Mouse (Mus musculus): ENCODE measurements around the gene Clcn7.
"Not testable (repeated sequence)": the region's sequence is repeated elsewhere in the genome, so short reads cannot be mapped to it uniquely, and the experiment has no call there.

Gene Clcn7

DNA sequence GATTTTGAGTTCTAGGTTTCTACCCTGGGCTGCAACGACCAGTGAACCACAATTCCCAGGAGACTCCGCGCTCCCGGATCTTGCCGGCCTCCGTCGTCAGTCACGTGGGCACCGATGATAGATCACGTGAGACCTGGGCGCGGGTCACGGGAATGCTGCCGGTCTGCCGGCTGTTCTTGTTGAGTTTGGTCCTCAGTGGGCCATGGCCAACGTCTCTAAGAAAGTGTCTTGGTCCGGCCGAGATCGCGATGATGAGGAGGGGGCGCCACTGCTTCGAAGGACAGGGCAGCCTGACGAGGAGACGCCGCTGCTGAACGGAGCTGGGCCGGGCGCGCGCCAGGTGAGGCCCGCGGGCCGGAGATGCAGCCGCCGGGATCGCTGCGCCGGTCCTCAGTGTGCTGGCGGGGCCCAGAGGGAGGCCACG lies at the start of gene Clcn7:
Clcn7 (plus strand) TSS at position 117 of the 424 bp plus-strand sequence.
- peak; percentile 96 for DNase-seq

DNA sequence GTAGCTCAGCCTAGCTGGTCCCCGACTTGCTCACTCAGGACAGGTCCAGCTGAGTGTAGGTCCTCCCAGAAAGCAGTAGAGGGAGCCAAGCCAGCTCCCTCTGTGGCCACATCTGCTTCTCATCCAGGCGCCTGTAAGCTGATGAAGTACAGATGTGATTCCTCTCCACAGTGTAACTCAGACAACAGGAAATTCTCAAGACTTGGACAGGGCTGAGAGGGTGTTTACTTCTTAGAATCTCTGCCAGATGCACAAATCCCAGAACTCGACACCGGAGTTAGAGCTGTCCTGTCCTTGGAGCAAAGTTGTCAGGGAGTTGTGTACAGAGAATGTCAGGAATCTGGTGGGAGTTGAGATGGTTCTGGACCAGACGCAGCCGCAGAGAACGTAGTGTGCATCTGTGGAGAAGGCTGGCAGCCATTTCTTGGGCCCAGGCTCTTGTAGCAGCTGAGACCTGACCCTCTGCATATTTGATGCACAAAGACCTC lies 49.7 kb upstream of the Clcn7 start, which contains the start of gene Tmem204:
Tmem204 (minus strand) TSS at position 148 of the 488 bp plus-strand sequence.
- peak; percentile 84 for DNase-seq

DNA sequence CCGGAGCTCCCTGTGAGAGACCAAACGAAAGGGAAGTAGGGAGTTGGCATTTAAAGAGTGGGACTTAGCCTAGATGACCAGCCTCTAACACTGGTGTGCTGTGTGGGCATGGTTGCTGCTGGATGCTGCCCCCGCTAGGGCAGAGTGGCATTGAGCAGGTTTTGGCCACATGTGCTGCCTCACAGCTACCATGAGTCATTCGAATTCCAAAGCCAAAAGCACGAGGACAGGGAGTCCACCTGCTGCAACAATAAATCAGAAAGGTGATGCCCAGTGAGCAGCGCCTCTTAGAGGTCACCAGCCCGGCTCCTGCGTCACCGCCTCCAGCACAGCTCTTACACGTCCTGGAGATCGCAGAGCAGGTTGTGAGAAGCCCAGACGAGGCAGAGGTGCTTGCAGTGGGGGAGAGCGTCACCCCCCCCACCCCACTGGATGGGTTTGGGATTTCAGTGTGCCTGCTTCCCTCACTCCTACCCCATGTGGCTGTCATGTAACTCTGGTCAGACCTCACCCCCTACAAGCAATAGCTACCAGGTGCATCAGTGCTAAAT lies 48.3 kb upstream of the Clcn7 start:
- DNase-seq: no peak

DNA sequence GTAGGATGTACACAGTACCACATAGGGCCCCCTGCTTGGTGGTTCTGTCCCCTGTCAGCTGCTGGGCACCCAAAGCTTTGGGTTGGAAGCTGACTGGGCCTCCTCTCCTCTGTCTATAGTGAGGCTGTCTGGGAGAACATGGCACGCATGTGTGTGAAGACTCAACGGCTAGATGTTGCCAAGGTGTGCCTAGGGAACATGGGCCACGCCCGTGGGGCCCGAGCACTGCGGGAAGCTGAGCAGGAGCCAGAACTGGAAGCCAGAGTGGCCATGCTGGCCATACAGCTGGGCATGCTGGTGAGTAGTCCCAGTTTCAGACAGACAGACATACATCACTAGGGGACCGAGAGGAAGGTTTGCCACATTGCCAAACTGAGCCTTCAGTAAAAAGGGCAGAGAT lies 46.5 kb upstream of the Clcn7 start:
- DNase-seq: no peak

DNA sequence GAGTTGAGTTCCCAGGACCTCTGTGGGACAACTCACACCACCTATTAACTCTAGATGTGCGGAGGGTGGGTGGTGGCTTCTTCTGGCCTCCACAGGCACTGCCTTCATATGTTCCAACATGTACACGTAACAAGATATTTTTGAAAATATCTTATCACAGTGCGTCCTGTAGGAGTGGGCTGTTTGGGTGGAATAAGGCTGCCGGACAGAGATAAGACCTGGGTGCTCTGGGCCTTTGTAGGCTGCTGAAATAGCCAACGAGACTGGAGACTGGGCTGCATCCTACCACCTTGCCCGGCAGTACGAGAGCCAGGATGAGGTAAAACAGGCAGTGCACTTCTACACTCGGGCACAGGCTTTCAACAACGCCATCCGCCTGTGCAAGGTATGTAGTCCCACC lies 44.0 kb upstream of the Clcn7 start:
- no peak for DNase-seq

DNA sequence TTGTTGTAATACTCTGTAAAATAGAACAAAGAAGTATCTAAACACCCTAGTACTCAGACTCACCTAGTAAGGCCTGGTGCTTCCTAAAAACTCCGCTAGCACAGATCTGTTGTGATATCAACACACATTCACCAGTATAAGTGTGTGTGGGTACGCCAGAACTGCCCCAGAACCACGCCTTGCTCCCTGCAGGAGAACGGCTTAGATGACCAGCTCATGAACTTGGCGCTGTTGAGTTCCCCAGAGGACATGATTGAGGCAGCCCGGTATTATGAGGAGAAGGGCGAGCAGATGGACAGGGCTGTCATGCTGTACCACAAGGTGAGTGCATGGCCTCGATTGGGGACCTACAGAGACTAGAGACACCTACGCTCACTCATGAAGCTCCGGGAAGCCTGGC lies 42.7 kb upstream of the Clcn7 start:
- DNase-seq: no peak

DNA sequence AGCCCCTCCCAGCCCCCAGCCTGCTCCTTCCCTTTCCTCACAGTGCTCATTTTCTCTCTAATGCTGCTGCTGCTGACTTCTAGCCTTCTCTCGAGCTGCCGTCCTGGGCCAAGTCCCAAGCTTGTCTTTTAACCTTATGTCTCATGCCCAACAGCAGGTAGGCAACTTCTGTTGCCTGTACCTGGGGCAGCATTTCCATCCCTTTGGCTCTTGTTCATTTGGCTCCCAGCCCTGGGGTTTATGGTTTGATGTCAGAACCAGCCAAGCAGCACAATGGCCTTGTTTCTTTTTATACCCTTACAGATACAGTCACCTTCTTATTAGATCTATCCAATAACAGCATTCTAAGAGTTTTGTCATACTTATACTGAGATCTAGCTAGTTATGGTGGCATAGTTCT lies 37.0 kb upstream of the Clcn7 start:
- peak; percentile 72 for DNase-seq

DNA sequence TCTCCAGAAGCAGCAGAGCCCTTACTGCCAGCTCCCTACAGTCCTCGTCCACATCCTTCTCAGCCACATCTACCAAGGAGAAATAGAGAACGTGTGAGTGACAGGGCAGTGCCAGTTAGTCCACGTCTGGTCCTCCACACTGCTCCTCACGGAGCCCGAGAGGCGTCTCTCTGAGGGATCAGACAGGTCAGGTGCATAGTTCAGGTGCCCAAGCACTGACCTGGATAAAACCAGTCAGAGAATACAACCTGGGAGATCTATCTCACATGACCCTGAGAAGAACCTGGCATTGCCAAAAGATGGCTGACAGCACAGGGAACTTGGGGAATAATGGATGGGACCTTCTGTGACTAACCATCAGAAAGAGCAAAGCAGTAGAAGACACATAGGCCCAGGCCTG lies 33.1 kb upstream of the Clcn7 start:
- DNase-seq: no peak

DNA sequence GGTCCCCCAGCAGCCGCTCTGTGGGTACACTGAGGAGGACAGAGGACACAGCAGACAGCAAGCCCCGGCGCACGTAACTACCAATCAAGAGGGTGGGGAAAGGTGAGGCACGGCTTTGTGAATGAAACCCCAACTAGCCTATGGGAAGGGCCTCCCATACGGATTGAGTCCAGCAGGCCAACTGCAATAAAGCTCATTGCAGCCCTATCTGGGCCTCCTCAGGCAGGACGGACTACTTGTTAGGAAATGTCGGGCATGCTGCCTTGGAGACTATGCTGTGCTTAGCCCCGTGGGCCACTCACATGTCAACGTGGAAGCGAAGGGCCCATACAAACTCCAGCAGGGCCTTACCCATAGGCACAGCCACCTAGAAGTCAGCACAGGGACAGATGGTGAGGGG lies 31.9 kb upstream of the Clcn7 start:
- DNase-seq: no peak

DNA sequence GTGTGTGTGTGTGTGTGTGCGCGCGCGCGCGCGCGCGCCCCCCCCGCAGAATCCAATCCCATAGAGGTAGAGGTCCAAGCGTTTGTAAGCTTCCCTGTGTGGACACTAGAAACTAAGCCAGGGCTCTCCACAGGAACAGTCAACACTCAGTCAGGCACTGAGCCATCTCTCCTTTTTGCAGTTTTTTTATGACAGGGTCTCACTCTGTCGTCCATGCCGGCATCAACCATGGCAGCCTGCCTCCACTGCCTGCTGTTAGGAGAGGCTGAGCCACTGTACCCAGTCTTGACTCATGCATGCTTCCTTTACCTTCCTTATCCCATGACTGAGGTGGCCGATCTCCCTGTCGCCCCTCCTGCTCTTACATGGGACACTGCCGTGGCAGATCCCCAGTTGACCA lies 25.4 kb upstream of the Clcn7 start:
- DNase-seq: no peak

DNA sequence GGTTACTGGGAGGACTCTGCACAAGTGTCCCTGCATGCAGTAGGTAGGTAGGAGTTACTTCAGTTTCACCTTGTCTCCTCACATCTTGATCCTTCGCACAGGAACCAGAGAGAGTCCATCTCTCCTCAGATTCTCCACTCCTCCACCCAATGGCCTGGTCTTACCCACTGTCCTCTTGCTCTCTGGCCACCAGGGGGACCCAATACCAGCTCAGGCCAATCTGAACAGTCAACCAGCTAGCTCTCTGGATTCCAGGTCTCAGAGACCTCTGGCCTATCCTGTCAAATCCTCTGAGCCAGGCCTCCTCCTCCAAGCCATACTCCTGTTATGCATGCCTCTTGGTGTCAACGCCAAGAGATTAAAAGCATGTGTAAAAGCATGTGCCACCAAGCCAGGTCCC lies 23.6 kb upstream of the Clcn7 start:
- DNase-seq: peak; percentile 74

DNA sequence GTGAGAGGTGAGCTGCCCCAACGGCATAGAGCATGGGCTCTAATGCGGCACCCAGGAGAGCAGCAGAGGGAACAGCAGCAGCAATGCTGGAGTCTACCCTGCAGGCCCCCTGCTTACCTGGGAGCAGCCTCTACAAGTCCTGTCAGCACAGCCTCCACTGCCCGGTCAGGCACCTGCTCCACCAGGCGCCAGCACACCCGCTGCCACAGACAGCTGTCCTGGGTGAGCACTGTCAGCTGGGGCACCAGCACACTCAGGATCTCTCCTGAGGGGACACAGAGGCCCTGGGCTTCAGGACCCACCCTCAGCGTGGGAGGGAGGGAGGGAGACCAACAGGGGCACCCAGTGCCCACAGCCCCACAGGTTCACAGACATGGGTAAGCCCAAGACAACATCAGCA lies 22.6 kb upstream of the Clcn7 start:
- DNase-seq: no peak

DNA sequence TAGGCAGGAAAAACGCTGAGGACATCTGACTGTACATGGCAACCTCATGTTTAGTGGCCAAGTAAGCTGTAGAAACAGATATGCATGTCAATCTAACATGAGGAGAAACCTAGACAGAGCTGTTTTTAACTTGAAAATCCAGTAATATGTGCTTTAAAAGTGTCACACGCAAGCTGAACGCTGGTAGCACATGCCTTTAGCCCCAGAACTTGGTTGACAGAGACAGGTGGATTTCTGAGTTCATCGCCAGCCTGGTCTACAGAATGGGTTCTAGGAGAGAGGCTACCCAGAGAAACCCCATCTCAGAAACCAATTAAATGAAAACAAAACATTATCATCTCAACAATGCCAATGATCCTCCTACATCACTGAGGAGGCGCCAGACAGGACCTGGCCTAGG lies 22.0 kb upstream of the Clcn7 start:
- no peak for DNase-seq

DNA sequence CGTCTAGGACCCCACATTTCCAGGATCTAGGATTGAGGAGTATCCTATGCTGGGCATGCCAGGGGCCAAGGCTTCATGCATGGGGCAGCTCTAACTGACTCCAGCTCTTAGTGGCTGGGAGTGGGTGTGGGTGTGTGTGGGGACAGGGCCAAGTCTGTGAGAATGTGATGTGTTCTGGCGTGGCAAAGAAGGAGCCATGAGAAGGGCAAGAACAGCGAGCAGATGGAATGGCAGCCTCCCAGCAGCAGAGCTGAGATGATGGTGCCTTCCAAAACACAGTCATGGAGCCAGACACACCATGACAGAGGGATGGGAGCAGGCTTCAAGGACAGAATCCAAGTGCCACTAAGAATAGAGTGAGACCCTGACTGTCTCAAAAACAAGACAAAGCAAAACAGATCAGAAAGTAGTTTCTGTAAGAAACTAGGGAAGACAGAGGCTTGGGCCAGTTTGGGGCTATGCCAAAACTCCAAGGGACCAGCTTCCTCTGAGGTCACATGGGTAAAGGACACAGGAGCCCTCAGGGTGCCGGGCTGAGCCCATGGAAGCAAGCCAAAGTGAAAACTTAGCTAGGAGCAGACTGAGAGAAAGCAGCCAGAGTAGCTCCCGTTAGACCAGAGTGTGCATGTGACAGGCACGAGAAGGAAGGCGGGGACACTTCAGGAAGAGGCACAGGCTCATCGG lies 21.3 kb upstream of the Clcn7 start:
- peak; percentile 67 for DNase-seq

DNA sequence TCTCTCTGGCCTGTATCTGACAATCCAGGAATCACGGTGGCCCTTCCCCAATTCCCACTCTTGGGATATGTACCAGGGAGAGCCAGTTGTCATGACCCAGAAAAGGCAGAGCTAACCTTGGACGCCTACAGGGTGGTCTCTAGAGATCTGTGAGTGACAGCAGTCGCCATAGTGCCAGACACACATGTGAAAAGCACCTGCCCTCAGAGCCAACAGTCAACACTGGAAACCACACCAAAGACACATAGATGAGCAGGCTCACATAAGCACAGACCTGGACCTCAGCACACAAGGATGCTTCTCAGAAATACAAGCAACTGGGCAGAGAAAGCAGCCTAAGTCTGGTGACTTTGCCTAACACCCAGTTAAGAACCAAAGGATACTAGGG lies 20.8 kb upstream of the Clcn7 start:
- no peak for DNase-seq

DNA sequence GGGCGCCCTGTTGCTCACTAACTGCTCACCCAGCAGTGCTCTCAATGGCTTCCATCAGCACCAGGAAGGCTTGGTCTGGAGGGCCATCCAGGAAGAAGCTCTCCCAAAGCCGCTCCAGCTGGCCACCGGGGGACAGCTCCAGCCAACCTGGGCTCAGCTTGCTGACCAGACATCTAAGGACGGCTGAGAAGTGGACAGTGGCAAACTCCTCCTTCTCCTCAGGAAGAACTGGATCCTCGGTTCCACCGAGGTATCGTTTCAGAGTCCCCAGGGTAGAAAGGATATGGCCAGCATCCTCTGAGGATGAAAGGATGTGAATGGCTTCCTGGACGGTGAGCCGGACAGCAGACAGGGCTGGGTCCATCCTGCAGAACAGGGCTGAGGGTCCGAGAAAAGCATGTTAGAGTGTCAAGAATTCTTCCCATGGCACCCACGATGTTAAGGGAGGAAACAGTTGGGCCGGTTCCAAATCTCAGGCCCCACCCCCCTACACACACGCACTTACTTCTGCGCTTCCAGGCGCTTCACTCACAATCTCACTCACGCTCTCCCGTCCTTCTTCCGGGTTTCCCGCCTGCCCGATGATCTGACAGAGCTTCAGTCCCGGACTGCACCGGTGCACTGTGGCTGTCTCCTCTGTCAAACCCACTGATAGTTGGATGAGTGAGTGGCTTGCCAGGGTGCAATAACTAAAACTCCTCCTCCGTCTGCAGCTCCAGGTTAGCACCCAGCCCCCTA lies 18.1 kb upstream of the Clcn7 start:
- DNase-seq: no peak

DNA sequence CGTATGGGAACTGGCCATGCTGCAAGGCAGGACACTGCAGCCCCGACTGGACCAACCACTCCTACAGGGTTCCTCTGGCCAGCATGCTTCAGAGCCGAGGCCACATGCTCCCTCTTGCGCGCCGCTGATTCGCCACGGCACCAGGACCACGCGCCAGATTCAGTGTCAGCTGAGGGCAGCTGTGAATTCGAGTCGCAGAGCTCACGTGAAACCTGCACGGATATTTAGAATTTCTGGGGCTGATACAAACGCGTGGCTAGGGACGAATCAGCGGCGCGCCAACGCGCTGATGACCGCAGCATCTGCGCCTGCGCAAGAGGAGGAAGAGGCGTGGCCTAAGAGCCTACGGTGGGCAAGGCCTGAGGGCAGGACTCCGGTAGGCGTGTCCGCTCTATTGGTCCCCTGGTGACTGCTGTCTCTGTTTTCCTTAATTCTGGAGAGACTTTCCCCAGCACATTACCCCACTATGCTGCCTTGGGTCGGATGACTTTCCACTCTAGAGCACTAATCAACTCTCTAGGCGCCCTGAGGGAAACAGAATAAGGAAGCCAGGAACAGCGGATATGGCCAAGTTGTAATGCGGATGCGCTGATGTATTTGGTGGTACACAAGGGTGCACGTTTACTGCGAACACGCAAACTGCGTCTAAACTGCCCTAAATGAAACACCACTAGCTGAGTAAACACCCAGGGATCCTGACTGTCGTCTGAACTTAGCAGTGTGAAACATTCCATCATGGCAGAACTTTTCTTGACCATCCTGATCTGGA lies 17.3 kb upstream of the Clcn7 start, which contains the start of gene Telo2:
Telo2 (minus strand) TSS at position 304 of the 769 bp plus-strand sequence.
- DNase-seq: peak; percentile 95

DNA sequence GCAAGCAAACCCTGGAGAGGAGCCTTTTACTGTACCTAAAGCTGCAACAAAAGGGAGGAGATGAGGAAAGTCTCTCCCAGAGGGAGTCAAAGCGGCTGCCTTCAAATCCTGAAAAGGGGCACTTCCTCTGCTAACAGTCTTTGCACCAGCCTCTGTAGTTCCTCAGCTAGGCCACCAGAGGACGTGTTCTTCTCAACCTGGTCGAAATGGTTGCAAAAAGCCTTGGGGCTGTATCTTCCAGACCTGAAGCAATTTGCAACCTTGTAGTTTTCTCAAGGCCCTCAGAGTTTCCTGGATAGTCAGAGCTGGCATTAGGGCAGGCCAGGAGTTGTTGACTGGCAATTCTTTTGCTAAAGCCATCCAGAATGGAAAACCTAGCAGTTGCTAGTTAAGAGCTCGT lies 15.9 kb upstream of the Clcn7 start:
- DNase-seq: no peak

DNA sequence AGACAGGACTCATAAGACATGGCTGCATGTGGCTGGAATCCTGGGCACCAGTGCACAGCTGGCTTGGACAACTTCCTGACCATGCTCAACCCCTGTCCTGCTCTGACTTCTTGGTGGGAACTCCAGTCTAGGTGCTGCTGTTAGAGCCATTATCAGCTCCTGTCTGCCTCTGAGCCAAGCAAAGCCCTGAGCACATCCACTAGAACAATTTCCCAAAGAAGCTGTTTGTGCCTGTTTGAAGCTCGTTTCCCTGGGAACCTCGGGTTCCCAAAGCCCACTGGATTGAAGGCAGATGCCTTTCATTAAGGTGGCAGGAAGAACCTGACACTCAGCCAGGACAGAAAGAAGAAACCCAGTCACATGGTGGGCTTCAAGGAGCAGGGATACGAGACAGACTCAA lies 12.8 kb upstream of the Clcn7 start, which contains the start of gene Ptx4:
Ptx4 (plus strand) TSS at position 355 of the 400 bp plus-strand sequence.
- no peak for DNase-seq

DNA sequence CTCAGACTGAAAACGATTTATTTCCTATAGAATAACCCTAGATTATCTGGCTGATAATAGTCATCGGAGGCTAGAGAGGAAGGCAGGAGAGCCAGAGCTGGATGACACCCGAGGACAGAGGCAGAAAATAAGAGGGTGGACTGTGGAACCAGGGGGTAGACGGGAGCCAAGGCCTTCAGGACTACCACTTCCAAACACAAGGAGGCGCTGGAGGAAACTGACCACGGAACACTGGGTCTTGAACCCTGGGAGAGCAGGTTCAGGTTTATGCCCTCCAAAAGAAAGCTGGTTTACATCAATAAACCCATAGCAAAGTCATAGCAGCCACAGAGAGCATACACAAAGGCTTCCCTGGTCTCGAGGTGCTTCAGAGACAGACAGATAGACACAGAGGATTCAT lies 9.2 kb upstream of the Clcn7 start:
- no peak for DNase-seq

DNA sequence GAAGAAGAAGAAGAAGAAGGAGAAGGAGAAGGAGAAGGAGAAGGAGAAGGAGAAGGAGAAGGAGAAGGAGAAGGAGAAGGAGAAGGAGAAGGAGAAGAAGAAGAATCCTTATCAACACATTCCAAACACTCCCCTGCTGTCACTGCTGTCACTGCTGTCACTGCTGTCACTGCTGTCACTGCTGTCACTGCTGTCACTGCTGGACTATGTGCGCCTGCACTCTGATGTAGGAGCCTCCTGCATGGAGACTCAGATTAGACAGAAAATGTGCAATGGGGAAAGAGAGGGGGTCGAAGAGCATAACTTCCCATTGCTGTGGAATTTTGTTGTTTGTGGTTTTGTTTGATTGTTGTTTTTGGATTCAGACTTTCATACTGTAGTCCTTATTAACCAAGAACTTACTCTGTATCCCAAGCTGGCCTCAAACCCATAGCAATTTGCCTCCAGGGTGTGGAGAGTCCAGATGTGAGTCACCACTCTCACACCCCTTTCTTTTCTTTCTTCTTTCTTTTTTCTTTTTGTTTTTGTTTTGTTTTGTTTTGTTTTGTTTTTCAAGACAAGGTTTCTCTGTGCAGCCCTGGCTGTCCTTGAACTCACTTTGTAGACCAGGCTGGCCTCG lies 7.6 kb upstream of the Clcn7 start:
- DNase-seq: not testable (repeated sequence)

DNA sequence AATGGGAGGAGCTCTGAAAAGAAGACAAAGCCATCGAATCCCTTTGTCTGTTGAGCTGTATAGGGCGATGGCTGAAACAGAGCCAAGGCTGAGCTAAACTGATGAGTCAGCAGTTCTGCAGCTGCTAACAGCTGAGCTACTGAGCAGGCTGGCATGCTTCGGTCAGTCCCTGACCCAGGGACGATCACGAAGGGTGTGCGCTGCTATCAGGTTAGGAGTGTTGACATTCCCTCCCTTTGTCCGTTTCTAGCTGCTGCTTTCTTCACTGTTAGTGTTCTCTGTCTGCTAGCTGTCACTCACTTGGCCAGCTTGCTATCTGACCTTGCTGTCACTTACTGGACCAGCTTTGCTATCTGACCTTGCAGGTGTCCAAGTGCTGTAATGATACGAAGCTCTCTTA lies 6.1 kb upstream of the Clcn7 start:
- no peak for DNase-seq

DNA sequence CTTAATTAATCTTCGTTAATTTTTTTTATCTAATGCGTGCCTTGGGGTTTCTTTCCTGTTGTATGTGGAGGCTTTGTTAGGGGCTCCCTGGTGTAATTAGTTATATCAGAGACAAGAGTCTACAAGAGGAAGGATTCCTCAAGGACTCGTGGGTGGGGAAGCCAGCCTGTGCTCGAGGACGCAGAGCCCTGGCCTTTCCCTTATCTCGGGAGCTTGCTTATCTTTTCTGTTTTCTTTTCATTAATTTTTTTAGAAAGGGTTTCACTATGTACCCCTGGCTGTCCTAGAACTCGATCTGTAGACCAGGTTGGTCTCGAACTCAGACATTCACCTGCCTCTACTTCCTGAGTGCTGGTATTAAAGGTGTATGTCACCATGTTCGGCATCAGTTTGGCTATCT lies 5.5 kb upstream of the Clcn7 start:
- no peak for DNase-seq
